Mouse (Mus musculus) kidney, postnatal 4 days (tissue): ENCODE measurements around the gene Olfr1437.
"Not testable (repeated sequence)": the region's sequence is repeated elsewhere in the genome, so short reads cannot be mapped to it uniquely, and the experiment has no call there.

Experiments used
- DNase-seq, 2 experiments: peaks; one replicate each; pipeline ENCODE4 v3.0.0; 2021; ENCODE audit warnings: mixed read lengths in 2 of 2

The Olfr1437 gene

GRCm38 (mm10) chr19:12325001-12325400, at the start of gene Olfr1437:
Gene Olfr1437, minus strand, starts transcription at chr19:12325101.
- no peak for DNase-seq

GRCm38 (mm10) chr19:12374465-12375025, 49.6 kb upstream of the Olfr1437 start:
- no peak for DNase-seq

GRCm38 (mm10) chr19:12373004-12373403, 48.1 kb upstream of the Olfr1437 start:
- DNase-seq = no peak

GRCm38 (mm10) chr19:12335810-12336209, 10.9 kb upstream of the Olfr1437 start, which contains the start of gene Olfr1438-ps1:
Gene Olfr1438-ps1, minus strand, starts transcription at chr19:12335910.
- no peak for DNase-seq

GRCm38 (mm10) chr19:12299030-12299429, 25.9 kb downstream of the Olfr1437 start, which contains the start of gene Olfr1436:
Gene Olfr1436, minus strand, starts transcription at chr19:12299130.
- not testable (repeated sequence) for DNase-seq

GRCm38 (mm10) chr19:12292979-12293378, 31.9 kb downstream of the Olfr1437 start:
- no peak for DNase-seq

- DNase-seq = no peak
Observed at GRCm38 (mm10) chr19:12279554-12279953, 45.3 kb downstream of the Olfr1437 start, which contains the start of gene Olfr1434. Gene Olfr1434, plus strand, starts transcription at chr19:12279854.
